Mouse (Mus musculus) embryo, embryonic 10 days (tissue): ENCODE results near the gene Psme2b.
"Not testable (repeated sequence)": the region's sequence is repeated elsewhere in the genome, so short reads cannot be mapped to it uniquely, and the experiment has no call there.

Source experiments
- DNase-seq: peaks from one replicate; pipeline ENCODE4 v3.0.0-alpha.2; 2015; ENCODE audit warnings: low spot score

The Psme2b gene

DNA sequence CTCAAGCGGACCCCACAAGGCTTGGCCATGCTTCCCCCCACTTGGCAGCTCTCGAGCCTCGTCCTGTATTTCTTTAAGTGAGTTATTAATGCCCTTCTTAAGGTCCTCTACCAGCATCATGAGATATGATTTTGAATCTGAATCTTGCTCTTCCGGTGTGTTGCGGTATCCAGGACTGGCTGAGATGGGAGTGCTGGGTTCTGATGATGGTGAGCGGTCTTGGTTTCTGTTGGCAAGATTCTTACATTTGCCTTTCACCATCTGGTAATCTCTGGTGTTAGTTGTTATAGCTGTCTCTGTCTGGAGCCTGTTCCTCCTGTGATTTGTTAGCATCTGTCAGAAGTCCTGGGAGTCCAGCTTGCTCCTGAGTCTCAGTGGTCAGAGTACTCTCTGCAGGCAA lies at the start of gene Psme2b:
Gene Psme2b, minus strand, starts transcription at position 101 of the 400 bp plus-strand sequence.
- not testable (repeated sequence) for DNase-seq

- peak; percentile 9 for DNase-seq
These were observed 48.0 kb upstream of the Psme2b start, which contains the start of gene Tgtp1 for GRCm38 (mm10) chr11:48994018-48994417. TSS of gene Tgtp1 (minus strand) at chr11:48994172.

GRCm38 (mm10) chr11:48993296-48993695 lies 47.3 kb upstream of the Psme2b start:
- not testable (repeated sequence) for DNase-seq

- DNase-seq, result not testable (repeated sequence)
These were observed 45.9 kb upstream of the Psme2b start, which contains the start of gene Gm12185 for GRCm38 (mm10) chr11:48991740-48992520. TSS of gene Gm12185 (minus strand) at chr11:48992226.

DNA sequence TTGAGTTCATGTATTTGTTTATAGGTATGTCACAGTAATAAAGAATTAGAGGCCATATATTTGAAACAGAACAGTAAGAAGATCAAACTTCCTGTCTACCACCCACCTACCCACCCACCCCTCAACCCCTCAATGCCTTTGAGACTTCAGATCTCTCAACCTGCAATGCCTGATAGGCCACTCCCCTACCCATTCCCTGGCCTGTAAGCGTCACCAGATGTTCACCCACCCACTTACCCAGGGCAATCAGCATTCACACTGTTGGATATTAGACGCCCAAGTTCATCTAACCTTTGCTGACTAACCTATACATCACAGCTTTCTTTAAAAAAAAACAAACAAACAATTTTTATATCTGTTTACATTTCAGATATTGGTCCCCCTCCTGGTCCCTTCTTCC lies 44.0 kb upstream of the Psme2b start:
- not testable (repeated sequence) for DNase-seq

DNA sequence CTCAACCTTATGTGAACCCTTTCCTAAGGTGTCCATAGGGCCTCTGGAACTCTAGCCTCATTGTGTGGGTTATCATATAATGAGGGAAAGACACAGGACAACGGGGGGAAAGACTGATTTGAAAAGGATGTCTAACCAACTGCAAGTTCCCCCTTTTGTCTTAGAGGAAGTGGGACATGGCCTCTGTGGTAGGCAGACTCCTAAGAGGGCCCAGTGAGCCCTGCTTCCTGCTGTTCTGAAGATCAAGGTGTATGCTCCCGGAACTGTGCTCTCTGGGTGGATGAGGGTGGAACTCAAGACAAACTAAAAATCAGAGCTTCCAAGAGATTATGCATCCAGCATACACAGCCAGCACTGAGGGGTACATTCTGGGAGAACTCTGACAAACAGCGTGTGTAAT lies 42.2 kb upstream of the Psme2b start:
- not testable (repeated sequence) for DNase-seq

GRCm38 (mm10) chr11:48982848-48983247 lies 36.9 kb upstream of the Psme2b start:
- not testable (repeated sequence) for DNase-seq

DNA sequence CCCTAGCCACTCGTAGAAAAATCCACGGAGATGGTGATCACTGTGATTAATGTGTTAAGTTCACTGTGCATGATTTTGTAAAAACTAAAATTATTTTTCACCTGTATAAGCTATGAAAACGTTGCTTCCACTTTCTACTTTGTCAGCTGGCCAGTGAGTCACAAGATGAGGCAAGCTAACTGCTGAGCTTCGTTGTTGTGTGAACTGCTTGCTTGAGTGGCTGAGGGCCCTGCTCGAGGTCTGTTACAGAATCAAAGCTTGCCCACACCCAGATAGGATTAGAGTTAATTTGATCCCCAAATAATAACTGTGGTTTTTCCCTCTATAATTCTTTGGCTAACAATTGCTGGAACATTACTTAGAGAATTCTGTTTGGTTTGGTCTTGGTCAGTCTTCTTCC lies 34.1 kb upstream of the Psme2b start:
- not testable (repeated sequence) for DNase-seq

DNA sequence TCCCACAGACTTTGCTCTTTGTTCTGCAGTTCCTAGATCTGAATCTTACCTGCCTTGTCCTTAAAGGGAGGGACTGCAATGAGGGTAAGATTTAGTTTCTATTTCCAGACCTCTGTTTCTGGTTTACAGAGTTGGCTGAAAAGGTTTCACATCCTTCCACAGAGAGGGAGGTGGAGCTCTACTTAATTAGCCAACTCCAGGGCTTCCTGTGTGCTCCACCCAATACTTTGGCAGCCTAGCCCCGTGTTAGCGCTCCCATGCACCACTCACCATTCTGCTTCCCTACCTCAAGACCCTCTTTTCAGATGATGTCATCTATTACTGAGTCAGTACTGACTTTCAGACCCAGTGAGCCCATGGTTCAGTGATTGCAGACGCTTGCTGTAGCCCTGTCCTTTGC lies 33.3 kb upstream of the Psme2b start, which contains the start of gene 9930111J21Rik1:
Gene 9930111J21Rik1, minus strand, starts transcription at position 148 of the 400 bp plus-strand sequence.
- DNase-seq, result not testable (repeated sequence)

DNA sequence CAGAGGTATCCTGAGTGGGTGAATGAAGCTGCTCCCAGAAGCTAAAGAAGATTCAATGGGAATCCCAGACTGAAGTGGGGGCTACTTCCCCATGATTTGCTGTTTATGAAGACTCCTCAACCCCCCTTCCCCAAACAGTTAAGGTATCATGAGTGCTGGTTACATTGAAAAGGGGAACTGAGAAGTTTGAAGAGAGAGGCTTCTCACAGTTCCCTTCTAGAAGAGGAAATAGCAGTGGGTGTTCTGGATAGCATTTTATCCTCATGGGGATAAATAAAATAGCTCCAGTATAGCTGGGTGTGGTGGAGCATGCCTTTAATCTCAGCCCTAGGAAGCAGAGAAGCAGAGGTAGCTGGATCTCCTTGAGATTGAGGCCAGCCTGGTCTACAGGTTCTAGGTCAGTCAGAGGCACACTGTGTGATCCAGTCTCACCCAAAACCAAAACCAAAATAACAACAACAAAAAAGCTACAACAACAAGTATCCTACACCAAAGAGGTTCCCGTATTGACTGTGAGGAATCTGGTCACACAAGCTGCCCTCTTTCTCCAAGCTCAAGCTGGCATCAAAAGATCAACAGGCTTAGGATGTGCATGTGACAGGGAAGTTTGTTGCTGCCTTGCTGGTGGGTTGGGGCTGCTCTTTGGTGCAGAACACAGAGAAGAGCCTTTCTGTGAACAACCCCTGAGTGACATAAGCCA lies 32.4 kb upstream of the Psme2b start, which contains the start of gene Olfr56:
Gene Olfr56, plus strand, starts transcription at position 650 of the 700 bp plus-strand sequence.
- not testable (repeated sequence) for DNase-seq

GRCm38 (mm10) chr11:48974686-48975085 lies 28.7 kb upstream of the Psme2b start:
- DNase-seq, result not testable (repeated sequence)

- not testable (repeated sequence) for DNase-seq
These were observed 6.7 kb downstream of the Psme2b start for GRCm38 (mm10) chr11:48939286-48939685.

- not testable (repeated sequence) for DNase-seq
These were observed 10.7 kb downstream of the Psme2b start for GRCm38 (mm10) chr11:48935291-48935690.

DNA sequence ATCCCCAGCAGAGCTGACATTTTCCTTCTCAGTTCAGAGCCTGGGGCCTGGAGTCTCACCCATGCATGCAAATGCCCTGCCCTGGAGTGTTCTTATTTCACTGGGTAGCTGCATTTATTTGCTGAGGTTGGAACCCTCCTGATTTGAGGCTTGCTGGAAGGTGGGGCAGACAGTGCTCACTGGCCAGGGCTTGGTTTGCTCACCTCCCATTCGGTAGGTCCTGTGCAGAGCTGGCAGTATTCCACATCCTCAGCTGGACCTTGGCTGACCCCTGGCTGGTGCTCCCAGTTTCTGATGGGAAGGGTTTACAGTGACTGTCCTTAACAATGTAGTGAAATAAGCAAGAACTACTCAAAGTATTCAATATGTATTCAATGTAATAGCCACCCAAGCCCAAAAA lies 12.1 kb downstream of the Psme2b start:
- DNase-seq, result not testable (repeated sequence)

DNA sequence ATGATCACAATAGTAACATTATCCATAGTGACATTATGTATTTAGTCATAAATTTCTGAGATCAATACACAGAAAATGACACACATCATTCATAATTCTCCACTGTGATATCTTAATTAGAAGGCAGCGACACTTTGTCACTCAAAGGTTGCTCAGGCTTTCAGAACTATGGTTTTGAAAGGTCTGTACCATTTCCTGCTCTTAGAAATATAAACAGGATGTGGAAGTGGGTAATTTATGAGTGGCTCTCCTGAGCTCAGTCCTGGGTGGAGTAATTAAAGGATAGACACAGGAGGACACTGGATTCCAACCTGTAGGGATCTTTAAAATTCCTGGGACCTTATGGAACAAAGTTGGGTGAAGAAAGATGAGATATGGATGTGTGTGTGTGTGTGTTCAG lies 12.6 kb downstream of the Psme2b start:
- not testable (repeated sequence) for DNase-seq

- DNase-seq, result not testable (repeated sequence)
These were observed 17.9 kb downstream of the Psme2b start for GRCm38 (mm10) chr11:48928068-48928467.

DNA sequence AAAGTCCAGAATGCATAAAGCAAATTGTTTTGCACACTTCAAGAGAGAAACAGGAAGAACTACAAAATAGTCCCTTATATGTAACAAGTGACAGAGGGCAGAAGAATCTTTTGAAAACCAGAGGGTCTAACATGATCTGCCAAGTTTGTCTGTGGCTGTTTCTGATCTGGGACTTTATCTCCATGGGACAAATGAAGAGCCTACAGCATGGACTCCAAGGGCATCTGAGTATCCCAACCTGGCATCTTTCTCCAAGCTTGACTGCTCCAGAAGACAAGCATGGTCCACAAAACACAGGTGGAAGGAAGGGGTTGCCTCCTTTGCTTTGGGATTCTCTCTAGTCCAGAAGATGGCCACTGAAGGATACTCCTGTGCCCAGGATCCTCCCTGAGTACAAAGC lies 19.6 kb downstream of the Psme2b start:
- DNase-seq, result not testable (repeated sequence)

GRCm38 (mm10) chr11:48923818-48924217 lies 22.2 kb downstream of the Psme2b start:
- not testable (repeated sequence) for DNase-seq

DNA sequence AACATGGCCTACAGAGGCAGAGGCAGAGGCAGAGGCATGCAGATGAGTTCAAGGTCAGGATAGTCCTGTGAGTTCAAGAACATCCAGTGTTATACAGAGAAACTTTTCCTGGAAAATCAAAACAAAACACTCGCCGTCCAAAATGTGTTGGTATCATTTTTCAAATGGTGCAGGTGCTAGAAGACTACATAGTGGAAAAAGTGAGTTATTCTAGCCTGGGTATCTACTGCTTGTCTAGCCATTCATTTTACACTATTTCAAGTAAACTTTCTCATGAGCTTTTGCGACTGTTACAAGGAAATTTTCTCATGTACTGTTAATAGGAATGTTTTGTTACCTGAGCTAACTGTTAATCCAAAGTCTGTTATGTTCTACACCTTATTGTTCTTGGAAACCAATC lies 27.6 kb downstream of the Psme2b start:
- no peak for DNase-seq

DNA sequence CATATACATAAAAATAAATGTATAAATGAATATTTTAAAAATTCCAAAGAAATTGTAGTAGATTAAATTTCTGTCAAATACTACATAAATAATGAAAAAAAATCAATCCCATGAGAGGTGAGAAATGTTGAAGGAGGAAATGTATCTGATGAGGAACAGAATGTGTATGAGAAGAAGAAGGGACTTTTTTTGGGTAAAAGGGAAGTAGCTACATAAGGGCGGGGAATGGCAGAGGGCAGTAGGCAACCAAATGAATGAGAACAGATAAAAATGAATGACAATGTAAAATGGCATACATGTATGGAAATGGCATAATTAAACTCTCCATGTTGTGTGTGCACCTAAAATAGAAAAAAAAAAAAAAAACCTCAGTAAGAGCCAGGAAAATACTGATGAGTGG lies 32.4 kb downstream of the Psme2b start:
- DNase-seq, result no peak

GRCm38 (mm10) chr11:48908459-48908858 lies 37.5 kb downstream of the Psme2b start:
- no peak for DNase-seq

DNA sequence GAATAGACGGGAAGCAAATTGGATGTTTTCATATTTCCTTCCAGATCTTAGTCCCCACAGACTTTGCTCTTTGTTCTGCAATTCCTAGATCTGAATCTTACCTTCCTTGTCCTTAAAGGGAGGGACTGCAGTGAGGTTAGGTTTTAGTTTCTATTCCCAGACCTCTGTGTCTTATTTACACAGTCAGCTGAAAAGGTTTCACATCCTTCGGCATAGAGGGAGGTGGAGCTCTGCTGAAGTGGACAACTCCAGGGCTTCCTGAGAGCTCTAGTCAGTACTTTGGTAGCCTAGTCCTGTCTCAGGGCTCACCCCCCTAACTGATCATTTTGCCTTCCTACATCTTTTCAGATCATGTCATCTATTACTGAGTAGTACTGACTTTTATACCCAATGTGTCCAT lies 44.0 kb downstream of the Psme2b start, which contains the start of gene Gm5431:
Gene Gm5431, minus strand, starts transcription at position 194 of the 400 bp plus-strand sequence.
- no peak for DNase-seq

DNA sequence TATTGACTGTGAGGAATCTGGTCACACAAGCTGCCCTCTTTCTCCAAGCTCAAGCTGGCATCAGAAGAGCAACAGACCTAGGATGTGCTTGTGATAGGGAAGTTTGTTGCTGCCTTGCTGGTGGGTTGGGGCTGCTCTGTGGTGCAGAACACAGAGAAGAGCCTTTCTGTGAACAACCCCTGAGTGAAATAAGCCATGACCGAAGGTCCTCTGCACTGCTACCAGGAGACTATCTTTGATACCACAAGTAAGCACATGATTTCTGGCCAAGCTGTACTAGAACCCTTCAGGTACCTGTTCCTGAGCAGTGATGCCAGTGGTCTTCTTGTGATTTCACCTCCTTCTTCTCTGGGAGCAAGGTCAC lies 44.4 kb downstream of the Psme2b start:
- not testable (repeated sequence) for DNase-seq
